ENCODE assay signal across 8 mouse cellular contexts in the genomic region with DNA sequence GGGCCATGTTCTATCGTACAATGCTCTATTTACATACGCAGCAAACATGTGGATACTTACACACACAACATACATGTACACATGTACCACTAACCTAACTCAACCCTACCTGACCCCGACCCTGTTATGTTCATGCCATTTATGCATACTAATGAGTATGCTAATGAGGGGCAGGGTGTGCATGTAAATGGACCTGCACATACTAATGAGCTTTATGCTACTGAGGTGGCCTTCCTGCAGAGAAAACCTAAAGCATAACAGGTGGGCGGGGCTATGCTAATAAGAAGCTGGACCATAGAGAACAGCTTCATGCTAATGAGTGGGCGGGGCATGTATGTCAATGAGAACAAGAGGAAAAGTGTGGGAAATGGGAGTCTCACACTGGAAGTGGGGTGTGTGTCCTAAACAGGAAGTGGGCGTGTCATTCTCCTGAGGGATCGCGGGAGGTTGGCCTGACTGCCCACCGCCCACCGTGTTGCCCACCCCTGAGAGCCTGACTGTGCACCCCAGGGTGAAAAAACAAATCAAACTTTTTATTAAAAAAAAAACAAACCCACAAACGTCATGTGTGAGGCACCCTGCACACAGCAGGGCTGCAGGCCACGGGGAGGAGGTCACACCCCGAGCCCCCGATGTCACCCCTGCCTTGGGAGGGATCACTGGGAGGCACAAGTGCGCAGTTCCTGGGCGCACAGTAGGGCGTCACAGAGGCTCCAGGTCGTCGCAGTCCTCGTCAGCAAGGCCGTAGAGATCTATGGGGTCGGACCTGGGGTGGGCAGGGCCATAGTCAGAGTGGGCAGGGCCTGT. TPM values are rescaled to one million over a fixed set of nuclear protein-coding genes. Genes with fewer than 3 reads are reported as not detected.
DNase-seq lines count a peak whose midpoint lies in the region; ATAC-seq and TF ChIP-seq lines count a peak whose summit lies in the region.

TSS of gene Ppp2r3d (minus strand) at position 803 of the 807 bp plus-strand sequence.

- DNase-seq in thymus, postnatal 0 days (ENCODE audit: low spot score), result no peak
- no peak for DNase-seq in thymus, postnatal 10 days (ENCODE audit: low spot score in 2 of 2)
- DNase-seq in brain, embryonic 14.5 days (ENCODE audit: low read depth), result no peak
- no peak for DNase-seq in gastrocnemius, adult 8-10 months (ENCODE audit: low spot score in 2 of 2)
- no peak for DNase-seq in limb, embryonic 10.5 days (ENCODE audit: low spot score)
- DNase-seq in naive thymus-derived CD4-positive, alpha-beta T cell, adult 2 months (ENCODE audit: low read depth), result peak; percentile 24
- DNase-seq in ovary, adult 18-20 months (ENCODE audit: low spot score), result no peak

- H3K27ac ChIP-seq in hindbrain, embryonic 15.5 days (replicated peaks), result no peak within 1 kb of the TSS
- H3K27ac ChIP-seq in limb, embryonic 10.5 days, result no peak within 1 kb of the TSS

- H3K9ac ChIP-seq in hindbrain, embryonic 15.5 days, result no peak within 1 kb of the TSS

- H3K4me2 ChIP-seq in hindbrain, embryonic 15.5 days, result no peak within 1 kb of the TSS

- peak; percentile 69 for ATAC-seq in hindbrain, embryonic 15.5 days (ENCODE audit: low FRiP score, low read depth)

- no peaks in the 10 kb centered on the region for H3K4me1 ChIP-seq in hindbrain, embryonic 15.5 days (replicated peaks)
- no peaks in the 10 kb centered on the region for H3K4me1 ChIP-seq in limb, embryonic 10.5 days

- H3K4me3 ChIP-seq in hindbrain, embryonic 15.5 days, result no peak within 1 kb of the TSS
- H3K4me3 ChIP-seq in limb, embryonic 10.5 days, result no peak within 1 kb of the TSS

- TF ChIP-seq CTCF in brain, embryonic 14.5 days (IDR thresholded peaks at IDR 0.05; ENCODE audit: borderline replicate concordance, extremely low read depth, insufficient read depth, insufficient read length), result no peak

- WGBS in hindbrain, embryonic 15.5 days, result 97% methylated on average over 22 of the region's 22 CpGs
- 96% methylated on average over 22 of the region's 22 CpGs for WGBS in limb, embryonic 10.5 days

- no peaks in the 10 kb centered on the region for H3K9me3 ChIP-seq in hindbrain, embryonic 15.5 days
- H3K9me3 ChIP-seq in limb, embryonic 10.5 days (replicated peaks), result no peaks in the 10 kb centered on the region

- H3K27me3 ChIP-seq in hindbrain, embryonic 15.5 days, result no peaks in the 10 kb centered on the region
- H3K27me3 ChIP-seq in limb, embryonic 10.5 days (ENCODE audit: low read depth, poor library complexity, severe bottlenecking), result no peaks in the 10 kb centered on the region

- H3K36me3 ChIP-seq in hindbrain, embryonic 15.5 days, result peaks cover 15% of the 10 kb centered on the region
- H3K36me3 ChIP-seq in limb, embryonic 10.5 days, result peaks cover 17% of the 10 kb centered on the region

- no peak for TF ChIP-seq POLR2A in brain, embryonic 14.5 days (IDR thresholded peaks at IDR 0.05; ENCODE audit: borderline replicate concordance, extremely low read depth, insufficient read depth, insufficient read length, poor library complexity, severe bottlenecking)

RNA-seq across cellular contexts. Expression of gene Ppp2r3d, which starts in this region (rescaled TPM):
- 83.2 and 101 TPM in 2 replicates for polyA plus RNA-seq in thymus, postnatal 0 days (2015; fragmentation: Nextera tagmentation; extraction: Ambion mirVana)
- 314 and 336 TPM in 2 replicates for polyA plus RNA-seq in brain, embryonic 14.5 days (2012; rRNA removed)
- 10 to 100 TPM; 22.9 to 32.5 (median 27.4) TPM for total RNA-seq in gastrocnemius, adult 8-10 months (2022)
- polyA plus RNA-seq in hindbrain, embryonic 15.5 days (2015; fragmentation: Nextera tagmentation; extraction: Ambion mirVana), result 152 and 180 TPM in 2 replicates
- 113 and 131 TPM in 2 replicates for polyA plus RNA-seq in limb, embryonic 10.5 days (2016; fragmentation: Nextera tagmentation; extraction: Ambion mirVana)
